Mouse (Mus musculus): ENCODE results near the gene Ncor1.

Ncor1 gene

DNA sequence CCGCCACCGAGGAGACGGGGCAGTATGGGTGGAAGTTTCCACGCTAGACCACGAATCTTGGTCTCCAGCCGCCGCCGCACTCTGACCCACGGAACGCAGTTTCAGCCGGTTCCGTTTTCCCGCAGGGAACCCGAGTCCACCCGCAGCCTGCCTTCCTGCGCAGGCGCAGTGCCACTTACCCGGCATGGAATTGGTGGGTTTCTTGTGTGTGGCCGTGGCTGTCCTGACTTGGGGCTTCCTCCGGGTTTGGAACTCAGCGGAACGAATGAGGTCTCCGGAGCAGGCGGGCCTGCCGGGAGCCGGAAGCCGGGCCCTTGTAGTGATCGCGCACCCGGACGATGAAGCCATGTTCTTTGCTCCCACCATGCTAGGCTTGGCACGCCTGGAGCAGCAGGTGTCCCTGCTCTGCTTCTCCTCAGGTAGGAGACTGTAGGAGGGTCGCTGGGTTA is at the start of gene Ncor1, which contains the start of gene Pigl:
Gene Ncor1 (minus strand): TSS at position 266 of the 449 bp plus-strand sequence.
Gene Pigl (plus strand): TSS at position 185 of the 449 bp plus-strand sequence.
- WGBS: under 1% methylated on average over 33 of the region's 33 CpGs

DNA sequence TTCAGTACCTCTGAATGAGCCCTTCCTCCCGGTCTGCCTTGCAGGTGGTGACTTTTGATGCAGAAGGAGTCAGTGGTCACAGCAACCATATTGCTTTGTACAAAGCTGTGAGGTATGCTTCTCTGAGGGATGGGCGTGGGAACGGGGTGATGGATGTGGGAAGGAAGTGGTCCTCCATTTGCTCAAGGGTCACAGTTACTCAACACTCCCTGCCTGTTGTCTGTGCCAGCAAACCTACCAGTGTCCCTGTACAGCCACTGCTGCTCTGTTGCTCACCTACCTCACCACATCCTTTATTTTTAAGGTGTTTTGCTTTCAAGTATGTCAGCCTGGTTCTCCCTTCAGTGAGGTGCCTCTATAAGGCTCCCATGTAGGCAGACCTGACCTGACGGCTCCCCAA is 49.3 kb upstream of the Ncor1 start:
- WGBS: 93% methylated on average over 4 of the region's 4 CpGs

DNA sequence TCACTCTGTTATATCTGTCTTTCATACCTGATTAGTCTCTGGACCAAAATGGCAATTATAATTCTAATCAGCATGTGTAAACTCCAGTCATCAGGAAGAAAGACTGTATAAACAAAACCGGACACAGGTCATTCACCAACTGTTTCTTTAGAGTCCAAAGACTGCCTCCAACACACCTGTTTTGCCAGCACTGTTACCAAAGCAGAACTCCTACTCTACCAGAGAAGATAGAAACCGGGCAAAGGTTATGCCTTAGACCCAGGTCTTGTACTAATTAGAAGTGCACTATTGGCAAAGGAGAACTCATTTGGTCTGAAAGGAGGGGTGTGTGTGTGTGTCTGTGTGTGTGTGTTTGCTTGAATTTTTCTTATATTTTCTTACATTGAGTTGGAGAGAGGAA is 42.2 kb upstream of the Ncor1 start:
- WGBS: 88% methylated on average over 2 of the region's 2 CpGs

DNA sequence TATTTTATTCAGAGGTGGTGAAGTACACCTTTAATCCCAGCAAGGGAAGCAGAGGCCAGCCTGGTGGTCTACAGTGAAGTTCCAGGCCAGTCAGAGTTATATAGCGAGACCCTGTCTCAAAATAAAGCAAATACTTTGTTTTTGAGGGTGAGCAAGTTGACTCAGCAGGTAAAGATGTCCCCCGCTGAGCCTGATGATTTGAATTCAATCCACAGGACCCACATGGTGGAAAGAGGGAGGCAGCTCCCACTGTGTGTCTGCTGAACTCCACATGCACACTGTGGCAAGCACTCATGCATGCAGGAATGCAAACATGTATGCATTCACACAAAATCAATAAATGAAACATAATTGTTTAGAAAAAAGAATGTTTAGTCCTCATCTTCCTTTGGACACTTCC is 40.5 kb upstream of the Ncor1 start:
- WGBS: 83% methylated on average over 2 of the region's 2 CpGs

DNA sequence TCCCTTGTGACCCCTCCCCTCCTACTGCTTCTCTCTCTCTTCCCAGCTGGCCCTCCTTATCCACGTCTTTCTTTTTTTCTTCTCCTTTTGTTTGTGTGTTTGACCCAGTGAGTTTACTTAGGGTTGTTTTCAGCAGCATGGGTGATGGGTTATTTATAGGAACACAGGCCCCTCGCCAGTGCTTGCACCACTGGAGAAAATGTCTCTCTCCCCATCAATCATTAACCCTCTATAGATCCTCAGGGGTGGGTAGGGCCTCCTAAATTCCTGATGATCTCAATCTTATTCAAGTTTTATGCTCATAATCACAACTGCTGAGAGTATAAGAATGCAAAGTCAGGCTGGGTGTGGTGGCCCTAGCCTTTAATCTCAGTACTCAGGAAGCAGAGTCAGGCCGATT is 38.8 kb upstream of the Ncor1 start:
- WGBS: 72% methylated on average over 3 of the region's 3 CpGs

DNA sequence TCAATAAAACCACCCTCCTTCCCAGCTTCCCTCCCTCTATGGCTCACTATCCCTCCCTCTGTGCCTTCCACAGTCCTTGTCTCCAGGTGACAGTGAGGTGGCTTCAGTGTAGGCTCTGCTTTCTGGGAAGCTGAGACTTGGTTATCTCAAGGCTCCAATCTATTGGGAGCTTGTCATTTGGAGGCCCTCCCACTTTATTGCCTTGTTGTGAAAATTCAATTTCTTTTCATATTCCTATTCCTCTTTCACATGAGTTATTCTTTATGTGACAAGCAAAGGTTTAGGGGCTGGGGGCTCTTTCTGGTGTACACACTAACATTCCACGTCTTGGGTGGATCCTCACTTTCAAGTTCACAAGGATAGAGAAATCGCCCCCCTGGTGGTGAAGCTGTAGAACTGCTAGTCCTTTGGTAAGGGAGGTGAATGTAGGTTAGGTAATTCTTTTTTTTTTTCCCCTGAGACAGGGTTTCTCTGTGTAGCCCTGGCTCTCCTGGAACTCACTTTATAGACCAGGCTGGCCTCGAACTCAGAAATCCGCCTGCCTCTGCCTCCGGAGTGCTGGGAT is 37.9 kb upstream of the Ncor1 start:
- 62% methylated on average over 5 of the region's 5 CpGs for WGBS

DNA sequence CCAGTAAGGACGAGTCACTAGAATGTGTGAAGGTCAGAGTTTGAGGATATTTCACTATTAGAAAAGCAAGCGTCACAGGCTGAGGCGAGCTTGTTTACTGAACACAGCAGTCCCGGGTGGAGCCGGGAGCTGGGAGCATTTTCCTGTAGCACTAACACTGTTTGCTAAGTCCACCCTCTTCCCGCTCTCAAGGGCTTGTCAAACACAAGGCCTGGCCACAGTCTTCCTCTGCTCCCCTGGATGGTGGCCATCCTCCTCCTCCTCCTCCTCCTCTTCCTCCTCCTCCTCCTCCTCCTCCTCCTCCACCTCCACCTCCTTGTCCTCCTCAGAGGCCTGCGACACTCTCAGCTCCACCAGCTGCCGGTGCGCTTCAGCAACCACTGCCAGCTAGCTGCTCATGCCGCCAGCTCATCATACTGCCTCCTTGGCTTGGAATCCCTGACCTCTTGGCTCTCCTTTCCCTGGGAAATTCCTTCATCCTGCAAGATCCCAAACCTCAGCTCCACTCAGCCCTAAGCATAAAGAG is 37.0 kb upstream of the Ncor1 start:
- WGBS: 46% methylated on average over 10 of the region's 10 CpGs

DNA sequence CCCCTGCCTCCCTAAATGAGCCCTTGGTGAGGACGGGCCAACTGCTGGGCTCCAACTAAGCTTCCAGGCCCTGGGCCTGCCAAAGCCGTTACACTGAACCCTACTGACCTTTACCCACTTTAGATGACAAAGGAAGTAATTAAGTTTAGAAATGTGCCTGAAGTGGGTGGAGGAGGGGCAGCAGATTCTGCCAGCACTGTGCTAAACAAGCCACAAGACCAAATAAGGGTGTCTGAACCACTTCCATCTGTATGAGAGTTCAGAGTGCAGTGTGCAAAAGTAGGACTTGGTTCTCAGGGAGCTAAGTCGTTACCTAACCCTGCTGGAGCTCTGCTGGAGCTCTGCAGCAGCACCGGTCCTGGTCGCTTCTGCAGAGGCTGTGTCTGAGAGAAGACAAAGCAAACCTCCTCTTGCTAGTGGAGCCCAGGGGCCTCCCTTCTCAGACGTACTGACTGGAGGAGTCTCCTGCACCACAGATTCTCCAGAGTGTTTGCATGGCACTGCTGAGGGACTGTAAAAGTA is 36.5 kb upstream of the Ncor1 start:
- WGBS: 37% methylated on average over 6 of the region's 6 CpGs

DNA sequence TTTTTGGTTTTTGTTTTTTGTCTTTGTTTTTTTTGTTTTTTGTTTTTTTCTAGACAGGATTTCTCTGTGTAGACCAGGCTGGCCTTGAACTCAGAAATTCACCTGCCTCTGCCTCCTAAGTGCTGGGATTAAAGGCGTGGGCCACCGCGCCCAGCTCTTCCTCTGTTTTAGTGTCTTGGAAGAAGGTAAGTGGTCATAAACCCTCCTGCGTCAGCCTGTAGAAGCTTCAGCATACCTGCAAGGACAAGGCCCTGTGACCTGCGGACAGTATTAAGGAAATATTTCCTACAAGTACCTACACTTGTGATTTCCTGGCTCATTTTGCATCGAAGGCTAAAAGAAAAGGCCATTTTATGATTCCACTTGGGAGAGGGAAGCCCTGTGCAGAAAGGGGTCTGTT is 35.4 kb upstream of the Ncor1 start:
- 96% methylated on average over 6 of the region's 6 CpGs for WGBS

DNA sequence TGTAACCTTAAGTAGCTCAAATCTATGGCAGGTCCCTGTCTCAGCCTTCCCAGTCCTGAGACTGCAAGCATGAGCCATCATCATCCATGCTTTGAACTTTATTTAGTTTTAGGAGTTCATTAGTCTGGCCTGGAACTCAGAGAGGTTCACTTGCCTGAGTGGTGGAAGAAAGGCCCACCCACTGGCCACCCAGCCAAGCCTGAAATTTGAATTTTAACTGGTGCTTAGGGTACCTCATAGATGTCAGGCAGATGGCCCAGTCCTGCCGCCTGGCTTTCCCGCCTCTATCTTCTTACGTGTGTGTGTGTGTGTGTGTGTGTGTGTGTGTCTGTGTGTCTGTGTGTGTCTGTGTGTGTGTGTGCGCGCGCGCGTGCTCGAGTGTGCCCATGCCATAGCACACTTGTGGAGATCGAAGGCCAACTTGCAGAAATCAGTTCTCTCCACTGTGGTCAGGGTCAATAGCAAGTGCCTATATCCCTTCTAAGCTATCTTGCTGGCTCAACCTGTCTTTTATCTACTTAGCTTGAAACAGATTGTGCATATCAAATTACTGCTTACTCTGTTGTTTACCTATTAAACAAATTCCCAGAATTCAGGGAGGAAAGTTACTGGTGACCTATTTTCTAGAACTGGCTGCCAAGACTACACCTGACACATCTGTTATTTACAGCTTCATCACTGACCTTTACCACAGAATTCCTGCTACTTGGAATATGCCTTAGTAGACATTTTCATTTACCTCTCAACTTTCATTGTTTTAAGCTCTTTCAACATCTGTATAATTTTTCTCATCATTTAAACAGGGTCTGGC is 29.4 kb upstream of the Ncor1 start:
- WGBS: 97% methylated on average over 10 of the region's 10 CpGs

DNA sequence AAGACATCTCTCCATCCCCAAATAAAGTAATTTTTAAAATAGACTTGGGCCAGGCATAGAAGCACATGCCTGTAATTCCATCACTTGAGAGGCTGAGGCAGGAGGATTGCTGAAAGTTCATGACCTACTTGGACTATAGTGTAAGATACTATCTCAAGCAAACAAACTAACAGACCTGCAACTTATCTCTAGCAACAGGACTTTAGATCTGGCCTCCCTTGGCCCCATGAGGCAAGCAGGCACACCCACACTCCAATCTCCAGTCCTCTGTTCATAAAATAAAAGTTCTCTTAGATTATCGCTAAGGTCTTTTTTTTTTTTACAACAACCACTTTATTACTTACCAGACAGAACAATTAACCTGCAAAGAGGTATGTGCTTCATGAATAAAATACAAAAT is 28.6 kb upstream of the Ncor1 start:
- 95% methylated on average over 1 of the region's 1 CpGs for WGBS

DNA sequence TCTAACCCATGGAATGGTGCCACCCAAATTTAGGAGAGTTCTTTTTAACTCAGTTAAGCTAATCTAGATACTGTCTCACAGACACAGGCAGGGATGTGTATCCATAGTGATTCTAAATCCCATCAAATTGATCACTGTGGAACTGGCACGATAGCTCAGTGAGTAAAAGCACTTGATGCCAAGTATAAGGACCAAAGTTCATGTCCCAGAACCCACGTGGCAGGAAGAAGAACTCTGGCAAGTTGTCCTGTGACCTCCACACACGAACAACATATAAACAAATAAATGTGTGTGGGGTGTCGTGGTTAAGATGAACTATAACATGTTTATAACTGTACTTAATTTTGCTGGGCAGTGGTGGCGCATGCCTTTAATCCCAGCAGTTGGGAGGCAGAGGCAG is 21.2 kb upstream of the Ncor1 start:
- WGBS: 84% methylated on average over 5 of the region's 5 CpGs

DNA sequence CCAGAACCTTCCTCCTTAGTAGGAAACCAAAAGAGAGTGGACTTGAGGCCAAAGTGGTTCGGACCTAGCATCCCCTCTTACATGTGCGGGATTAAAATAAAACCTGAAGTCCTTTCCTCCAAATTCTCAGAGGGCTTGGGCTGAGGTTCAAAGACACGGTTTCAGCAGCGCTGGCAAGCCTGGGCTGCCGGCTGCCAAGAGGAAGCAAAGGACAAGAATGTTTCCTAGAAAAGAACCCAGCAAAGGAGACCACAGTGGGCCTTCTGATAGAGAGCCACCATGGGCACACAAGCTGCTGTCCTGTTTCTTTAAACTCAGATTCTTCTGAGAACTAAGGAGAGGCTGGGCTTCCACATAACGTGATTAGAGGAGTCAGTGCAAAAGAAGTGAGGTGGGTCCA is 20.6 kb upstream of the Ncor1 start:
- 52% methylated on average over 6 of the region's 6 CpGs for WGBS

DNA sequence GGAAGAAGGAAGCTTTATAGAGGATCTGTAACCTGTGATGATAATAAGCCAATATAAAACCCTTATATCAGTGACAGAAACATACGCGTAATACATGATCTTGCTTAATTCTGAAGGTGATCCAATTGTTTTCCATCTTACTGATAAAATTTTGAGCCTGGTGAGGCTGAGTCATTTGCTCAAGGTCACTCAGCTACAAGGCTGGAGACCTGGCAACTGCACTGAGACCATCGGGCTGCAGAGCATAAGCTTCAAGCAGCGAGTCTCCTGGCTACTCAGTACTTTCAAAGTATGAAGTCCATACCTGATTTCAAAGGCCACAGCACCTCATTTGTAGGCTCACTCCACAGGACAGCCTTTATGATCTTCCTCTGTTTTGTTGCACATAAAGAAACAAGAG is 17.8 kb upstream of the Ncor1 start:
- 93% methylated on average over 4 of the region's 4 CpGs for WGBS

DNA sequence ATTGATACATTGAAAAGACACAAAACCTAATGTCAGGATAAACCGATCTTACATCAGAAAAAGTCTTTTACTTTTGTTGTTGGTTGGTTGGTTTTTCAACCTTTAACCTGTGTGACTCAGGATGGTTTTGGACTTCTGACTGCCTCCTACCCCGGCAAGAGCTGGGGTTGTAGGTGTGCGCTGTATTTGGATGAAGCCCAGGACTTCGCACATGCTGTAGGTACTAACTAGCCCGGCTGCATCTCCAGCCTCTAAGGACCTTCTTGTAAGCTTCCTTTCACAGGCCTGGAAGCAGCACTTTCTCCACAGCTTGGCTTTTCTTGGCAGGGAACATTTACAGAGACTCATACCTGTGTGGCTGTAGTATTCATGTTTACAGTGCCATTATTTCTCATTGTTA is 15.2 kb upstream of the Ncor1 start:
- WGBS: 88% methylated on average over 5 of the region's 5 CpGs

DNA sequence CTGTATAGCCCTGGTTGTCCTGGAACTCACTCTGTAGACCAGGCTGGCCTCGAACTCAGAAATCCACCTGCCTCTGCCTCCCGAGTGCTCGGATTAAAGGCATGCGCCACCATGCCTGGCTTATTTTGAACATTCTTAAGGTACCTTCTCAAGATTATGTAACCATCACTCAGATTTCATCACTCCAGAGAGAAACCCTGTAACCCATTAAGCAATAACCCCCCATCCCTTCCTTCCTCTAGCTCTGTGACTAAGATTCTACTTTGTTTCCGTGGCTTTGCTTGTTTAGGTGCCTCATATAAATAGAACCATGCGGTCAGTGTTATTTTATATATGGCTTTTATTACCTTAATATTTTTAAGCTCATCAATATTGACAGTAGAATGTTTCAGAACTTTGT is 12.1 kb upstream of the Ncor1 start:
- WGBS: 91% methylated on average over 6 of the region's 6 CpGs

DNA sequence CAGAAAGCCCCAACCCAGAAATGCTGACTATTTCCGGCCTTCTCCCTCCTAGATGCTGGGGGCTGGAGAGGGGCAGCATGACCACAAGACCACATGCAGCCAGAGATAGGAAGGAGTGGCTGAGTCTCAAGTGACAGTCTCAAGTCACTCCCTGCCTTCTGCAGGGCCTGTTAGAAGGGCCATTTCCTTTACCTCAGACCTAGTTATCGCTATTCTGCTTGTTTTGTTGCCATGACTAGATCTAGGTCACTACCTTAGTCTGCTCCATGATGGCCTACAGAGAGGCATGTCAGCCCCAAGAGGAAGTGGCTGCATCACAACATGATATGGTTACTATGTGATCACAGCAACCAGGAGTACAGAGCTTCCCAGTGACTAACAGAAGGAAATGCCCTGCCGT is 8.2 kb upstream of the Ncor1 start:
- 94% methylated on average over 3 of the region's 3 CpGs for WGBS

DNA sequence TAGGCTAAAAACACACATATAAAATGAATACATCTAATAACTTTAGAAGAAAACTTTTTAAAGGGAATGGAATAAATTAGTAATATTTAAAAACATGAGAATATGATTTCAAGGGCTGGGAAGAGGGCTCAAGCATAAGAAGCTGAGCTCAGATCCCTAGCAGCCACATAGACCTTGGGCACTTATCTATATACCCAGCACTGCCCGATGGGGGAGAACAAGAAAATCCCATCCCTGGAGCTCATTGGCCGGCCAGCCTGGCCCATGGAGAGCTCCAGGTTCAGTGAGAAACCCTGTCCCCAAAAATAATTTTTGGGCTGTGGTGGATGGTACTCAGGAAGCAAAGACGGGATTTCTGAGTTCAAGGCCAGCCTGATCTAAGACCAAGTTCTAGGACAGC is 7.5 kb upstream of the Ncor1 start:
- 92% methylated on average over 3 of the region's 3 CpGs for WGBS

DNA sequence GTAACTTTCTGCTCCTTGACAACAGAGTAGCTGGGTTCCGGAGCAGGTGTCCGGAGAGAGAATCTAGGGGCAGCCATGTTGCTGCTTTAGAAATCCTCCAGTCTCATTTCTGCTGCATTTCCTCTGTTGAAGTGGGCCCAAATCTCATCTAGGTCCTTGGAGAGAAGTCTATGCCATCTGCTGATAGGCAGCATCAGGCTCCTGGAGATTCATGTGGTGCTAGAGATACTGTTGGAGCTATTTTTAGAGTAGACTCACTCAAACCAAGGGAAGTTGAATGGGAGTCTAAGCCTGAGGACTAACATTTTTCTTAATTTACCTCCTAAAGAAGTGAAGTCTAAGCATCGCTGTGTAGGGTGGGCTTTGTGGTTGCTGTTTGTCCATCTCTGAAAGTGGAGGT is 6.4 kb upstream of the Ncor1 start:
- 87% methylated on average over 3 of the region's 3 CpGs for WGBS

DNA sequence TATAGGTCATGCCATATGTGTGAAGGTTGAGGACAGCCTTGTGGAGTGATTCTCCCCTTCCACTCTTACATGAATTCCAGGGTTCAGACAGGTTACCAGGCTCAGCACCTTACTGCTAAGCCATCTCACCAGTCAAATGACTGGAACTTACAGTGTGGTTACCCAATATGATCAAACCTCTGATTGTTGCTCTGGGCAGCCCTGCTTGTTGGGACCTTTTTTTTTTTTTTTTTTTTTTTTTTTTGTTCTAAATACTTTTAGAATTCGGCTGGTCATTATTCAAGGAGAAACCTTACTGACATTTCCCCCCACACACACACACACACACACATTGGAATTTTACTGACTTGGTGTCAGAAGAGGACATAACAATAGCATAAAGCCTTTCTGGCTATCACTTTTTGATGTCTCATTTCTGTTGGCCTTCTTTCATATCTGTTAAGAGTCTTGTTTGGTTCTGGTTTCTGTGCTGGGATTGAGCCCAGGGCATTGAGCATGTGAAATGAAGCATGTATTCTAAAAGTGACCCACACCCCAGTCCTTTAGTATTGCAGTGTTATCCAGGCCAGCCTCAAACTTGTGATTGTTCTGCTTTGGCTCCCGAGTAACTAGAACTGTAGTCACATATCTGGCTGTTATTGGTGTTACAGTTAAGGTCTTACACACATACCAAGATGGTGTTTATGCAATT is 5.0 kb upstream of the Ncor1 start:
- WGBS: 47% methylated on average over 2 of the region's 2 CpGs

DNA sequence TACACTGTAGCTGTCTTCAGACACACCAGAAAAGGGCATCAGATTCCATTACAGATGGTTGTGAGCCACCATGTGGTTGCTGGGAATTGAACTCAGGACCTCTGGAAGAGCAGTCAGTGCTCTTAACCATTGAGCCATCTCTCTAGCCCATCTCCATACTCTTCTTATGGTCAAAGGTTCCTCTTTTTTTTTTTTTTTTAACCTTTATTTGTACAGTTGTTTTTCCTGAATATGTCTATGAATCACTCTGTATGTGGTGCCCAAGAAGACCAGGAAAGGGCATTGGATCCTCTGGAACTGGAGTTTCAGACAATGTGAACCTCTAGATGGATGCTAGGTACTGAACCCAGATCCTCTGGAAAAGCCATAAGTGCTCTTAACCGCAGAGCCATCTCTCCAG is 4.2 kb upstream of the Ncor1 start:
- WGBS: 95% methylated on average over 1 of the region's 1 CpGs

DNA sequence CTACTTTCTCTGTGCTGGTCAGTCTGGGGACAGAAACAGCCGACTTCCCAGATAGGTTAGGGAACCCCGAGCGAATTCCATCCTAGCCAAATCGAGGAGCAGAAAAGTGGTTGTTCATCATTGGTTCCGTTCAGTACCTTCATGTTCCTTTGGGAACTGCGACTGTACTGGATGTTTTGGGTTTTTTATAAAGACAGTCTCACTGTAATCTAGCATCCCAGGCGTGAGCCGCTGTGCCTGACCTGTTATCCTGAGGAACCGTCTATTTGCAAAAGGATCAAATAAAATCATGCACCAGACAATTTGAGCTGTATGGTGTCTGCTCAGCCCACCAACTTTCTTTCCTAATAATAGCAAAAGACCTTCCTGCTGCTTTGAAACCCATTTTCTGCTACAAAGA is 439 bp upstream of the Ncor1 start:
- 1% methylated on average over 9 of the region's 9 CpGs for WGBS

DNA sequence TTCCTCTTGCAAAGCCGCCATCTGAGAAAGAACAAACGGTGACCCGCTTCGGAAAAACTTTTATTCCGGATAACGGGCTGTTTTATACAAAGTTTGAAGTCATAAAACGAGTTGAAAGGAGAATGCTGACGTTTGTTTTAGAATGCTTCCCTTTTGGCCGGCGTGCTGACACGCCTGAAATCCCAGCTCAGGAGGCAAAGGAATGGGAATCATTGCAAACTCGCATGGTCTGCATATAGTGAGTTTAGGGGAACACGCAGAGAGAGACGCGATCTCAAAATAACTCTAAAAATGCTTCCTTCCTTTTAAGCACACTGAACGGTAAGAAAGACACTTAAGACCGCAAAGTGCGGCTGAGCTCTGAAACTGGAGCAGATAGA is 460 bp downstream of the Ncor1 start:
- WGBS: under 1% methylated on average over 18 of the region's 18 CpGs

All from cerebral cortex, adult 2 months (tissue).